Mouse (Mus musculus) C2C12 (cell line): ENCODE results near the gene Bcar3.

Experiments used
- CEBPB ChIP-seq: IDR thresholded peaks from one replicate; pipeline ENCODE4 v1.6.1; 2011; ENCODE audit warnings: low read depth, mild to moderate bottlenecking, control low read depth, moderate library complexity
- CTCF ChIP-seq: IDR thresholded peaks from one replicate; pipeline ENCODE4 v1.5.1; 2011; ENCODE audit not compliant: control insufficient read depth, insufficient read depth, insufficient read length
- FOSL1 ChIP-seq: IDR thresholded peaks from one replicate; pipeline ENCODE4 v1.8.0; 2011; ENCODE audit warnings: mild to moderate bottlenecking, low read length; ENCODE audit not compliant: poor library complexity, insufficient read depth, severe bottlenecking
- MAX ChIP-seq: IDR thresholded peaks from one replicate; pipeline ENCODE4 v1.6.1; 2011; ENCODE audit warnings: mild to moderate bottlenecking, control low read depth
- MYOD1 ChIP-seq: IDR thresholded peaks from one replicate; pipeline ENCODE4 v1.6.1; 2011; ENCODE audit warnings: low read depth; ENCODE audit not compliant: control insufficient read depth, insufficient read length
- MYOG ChIP-seq: IDR thresholded peaks from one replicate; pipeline ENCODE4 v1.6.1; 2011; ENCODE audit not compliant: control insufficient read depth, insufficient read length; ENCODE audit errors: extremely low read depth
- USF1 ChIP-seq: IDR thresholded peaks from one replicate; pipeline ENCODE4 v1.6.1; 2011; ENCODE audit warnings: low read depth, mild to moderate bottlenecking, control low read depth, moderate library complexity

- TF ChIP-seq CTCF, result no peak
- TF ChIP-seq CEBPB, result no peak
- no peak for TF ChIP-seq USF1
- no peak for TF ChIP-seq MYOG
- no peak for TF ChIP-seq MAX
- no peak for TF ChIP-seq MYOD1
- TF ChIP-seq FOSL1, result no peak
These were observed 279.7 kb downstream of the Bcar3 start for GRCm38 (mm10) chr3:122573426-122574286.
